Mouse (Mus musculus) stomach, postnatal 0 days (tissue): ENCODE data around the gene Nos3. TPM values are rescaled to one million over a fixed set of nuclear protein-coding genes. Genes with fewer than 3 reads are reported as not detected.

ENCODE experiments used
- ATAC-seq: fragments of 200-750 bp; cut with Nextera tagmentation; 2 replicates; pipeline ENCODE4 v1.8.0; 2017; ENCODE audit not compliant: low FRiP score, low TSS enrichment
- DNase-seq: peaks from one replicate; pipeline ENCODE4 v3.0.0-alpha.2; 2016; ENCODE audit warnings: low spot score
- H3K27ac ChIP-seq: fragments of 300-500 bp; sonication (generic); replicated peaks from 2 replicates; pipeline ENCODE4 v1.5.1; 2014; ENCODE audit warnings: mild to moderate bottlenecking, control low read depth
- H3K27me3 ChIP-seq: fragments of 300-500 bp; sonication (generic); 2 replicates; pipeline ENCODE4 v1.6.1; 2014; ENCODE audit warnings: low read length; ENCODE audit not compliant: control insufficient read depth, insufficient read depth
- H3K36me3 ChIP-seq: fragments of 300-500 bp; sonication (generic); 2 replicates; pipeline ENCODE4 v1.6.1; 2014; ENCODE audit warnings: low read length, mixed read lengths; ENCODE audit not compliant: control insufficient read depth, insufficient read depth
- H3K4me1 ChIP-seq: fragments of 300-500 bp; sonication (generic); replicated peaks from 2 replicates; pipeline ENCODE4 v1.6.1; 2014; ENCODE audit warnings: antibody characterized with exemption; ENCODE audit not compliant: control insufficient read depth, insufficient read depth
- H3K4me2 ChIP-seq: fragments of 300-500 bp; sonication (generic); replicated peaks from 2 replicates; pipeline ENCODE4 v1.6.1; 2014; ENCODE audit warnings: low read depth, mild to moderate bottlenecking, control low read depth, moderate library complexity
- H3K4me3 ChIP-seq: fragments of 300-500 bp; sonication (generic); 2 replicates; pipeline ENCODE4 v1.5.1; 2014; ENCODE audit warnings: low read depth, low read length, control low read depth
- H3K9ac ChIP-seq: fragments of 300-500 bp; sonication (generic); 2 replicates; pipeline ENCODE4 v1.6.1; 2014; ENCODE audit warnings: mild to moderate bottlenecking, low read length, control low read depth, mixed read lengths
- H3K9me3 ChIP-seq: fragments of 300-500 bp; sonication (generic); 2 replicates; pipeline ENCODE4 v1.6.1; 2016; ENCODE audit warnings: low read length; ENCODE audit not compliant: control insufficient read depth
- CTCF ChIP-seq: IDR thresholded peaks from 2 replicates; pipeline ENCODE4 v1.5.1; 2016; ENCODE audit warnings: antibody characterized with exemption, low read depth, mild to moderate bottlenecking, moderate library complexity
- EP300 ChIP-seq: optimal IDR thresholded peaks from 2 replicates; pipeline ENCODE3; 2016; ENCODE audit warnings: antibody characterized with exemption
- WGBS: fragments of 180-500 bp; shearing (Covaris S2); extraction: QIAGEN DNeasy Blood & Tissue Kit; methylation state at CpG from one replicate; pipeline ENCODE4 v1.1.7; 2014; 5-methylcytosine and 5-hydroxymethylcytosine counted together
- polyA plus RNA-seq: library from polyadenylated mRNA; unstranded; fragments of >200 nt; fragmentation: Nextera tagmentation; extraction: Ambion mirVana; gene quantifications from 2 replicates; pipeline ENCODE4 v1.2.1, GENCODE M21; 2015

The Nos3 gene
- polyA plus RNA-seq, 1 experiment from 2014 or later = 3.2 TPM

GRCm38 (mm10) chr5:24400362-24400761, 35.8 kb downstream of the Nos3 start:
- H3K4me3 ChIP-seq = no peak overlapping the region

GRCm38 (mm10) chr5:24400911-24401605, 36.4 kb downstream of the Nos3 start:
- whole genome bisulfite sequencing = 91% methylated on average over 5 of the region's 5 CpGs
- H3K36me3 ChIP-seq = peaks cover 8% of the 10 kb centered on the region
- ATAC-seq = no peak

More at GRCm38 (mm10) chr5:24400362-24400761, 35.8 kb downstream of the Nos3 start:
- no peak overlapping the region for H3K27ac ChIP-seq
- WGBS = 86% methylated on average over 11 of the region's 11 CpGs
- TF ChIP-seq EP300 = no peak
- TF ChIP-seq CTCF = no peak
- H3K27me3 ChIP-seq = no peaks in the 10 kb centered on the region
- H3K4me2 ChIP-seq = no peak overlapping the region
- no peaks in the 10 kb centered on the region for H3K4me1 ChIP-seq
- H3K36me3 ChIP-seq = peaks cover 8% of the 10 kb centered on the region
- H3K9me3 ChIP-seq = no peaks in the 10 kb centered on the region
- ATAC-seq = no peak
- H3K9ac ChIP-seq = no peak overlapping the region
- no peak for DNase-seq

GRCm38 (mm10) chr5:24401969-24402368, 37.4 kb downstream of the Nos3 start:
- H3K9me3 ChIP-seq = no peaks in the 10 kb centered on the region
- H3K4me3 ChIP-seq = no peak overlapping the region
- no peak overlapping the region for H3K4me2 ChIP-seq
- TF ChIP-seq EP300 = no peak
- no peak for TF ChIP-seq CTCF
- no peaks in the 10 kb centered on the region for H3K27me3 ChIP-seq
- no peaks in the 10 kb centered on the region for H3K4me1 ChIP-seq
- no peak for DNase-seq
- H3K9ac ChIP-seq = no peak overlapping the region
- WGBS = 71% methylated on average over 9 of the region's 9 CpGs
- no peak overlapping the region for H3K27ac ChIP-seq
- 0 out of 2 replicates have a peak, but pooled peaks have one; percentile 34 for ATAC-seq
- H3K36me3 ChIP-seq = peaks cover 8% of the 10 kb centered on the region

More at GRCm38 (mm10) chr5:24400911-24401605, 36.4 kb downstream of the Nos3 start:
- TF ChIP-seq EP300 (no peak), CTCF (no peak)
- Histone ChIP-seq H3K4me3 (no peak overlapping the region), H3K27me3 (no peaks in the 10 kb centered on the region), H3K4me2 (no peak overlapping the region), H3K27ac (no peak overlapping the region), H3K9me3 (no peaks in the 10 kb centered on the region), H3K4me1 (no peaks in the 10 kb centered on the region), H3K9ac (no peak overlapping the region)
- no peak for DNase-seq

GRCm38 (mm10) chr5:24404594-24405360, 40.2 kb downstream of the Nos3 start:
- Histone ChIP-seq H3K27me3 (no peaks in the 10 kb centered on the region), H3K27ac (no peak overlapping the region), H3K4me2 (no peak overlapping the region), H3K4me1 (no peaks in the 10 kb centered on the region), H3K36me3 (peaks cover 8% of the 10 kb centered on the region), H3K9ac (no peak overlapping the region), H3K4me3 (no peak overlapping the region), H3K9me3 (no peaks in the 10 kb centered on the region)
- no peak for DNase-seq
- WGBS = 76% methylated on average over 6 of the region's 6 CpGs
- TF ChIP-seq EP300 = no peak
- no peak for TF ChIP-seq CTCF
- no peak for ATAC-seq

- H3K4me2 ChIP-seq = no peak overlapping the region
- no peaks in the 10 kb centered on the region for H3K4me1 ChIP-seq
- ATAC-seq = no peak
- DNase-seq = no peak
- H3K36me3 ChIP-seq = peaks cover 8% of the 10 kb centered on the region
- TF ChIP-seq CTCF (no peak), EP300 (no peak)
- no peaks in the 10 kb centered on the region for H3K27me3 ChIP-seq
- H3K27ac ChIP-seq = no peak overlapping the region
- H3K9me3 ChIP-seq = no peaks in the 10 kb centered on the region
- H3K4me3 ChIP-seq = no peak overlapping the region
- H3K9ac ChIP-seq = no peak overlapping the region
- 63% methylated on average over 3 of the region's 3 CpGs for WGBS
These were observed 40.8 kb downstream of the Nos3 start for GRCm38 (mm10) chr5:24405389-24405876.

GRCm38 (mm10) chr5:24408651-24409050, 44.0 kb downstream of the Nos3 start:
- Histone ChIP-seq H3K9me3 (no peaks in the 10 kb centered on the region), H3K9ac (no peak overlapping the region), H3K4me3 (no peak overlapping the region), H3K4me2 (no peak overlapping the region), H3K27me3 (no peaks in the 10 kb centered on the region), H3K27ac (no peak overlapping the region), H3K4me1 (no peaks in the 10 kb centered on the region), H3K36me3 (peaks cover 3% of the 10 kb centered on the region)
- TF ChIP-seq CTCF = no peak
- TF ChIP-seq EP300 = no peak
- DNase-seq = no peak
- peak; percentile 19; the same call in 1 of the 2 replicates for ATAC-seq
- WGBS = 87% methylated on average over 13 of the region's 13 CpGs
